Mouse (Mus musculus) lung, postnatal 10 days (tissue): ENCODE results near the gene Gm44503.

ENCODE experiments used
- DNase-seq: peaks from one replicate; pipeline ENCODE4 v3.0.0; 2021

Gene Gm44503

GRCm38 (mm10) chr9:73031421-73031820, 72.8 kb downstream of the Gm44503 start:
- DNase-seq = no peak

GRCm38 (mm10) chr9:73033406-73033805, 74.8 kb downstream of the Gm44503 start:
- no peak for DNase-seq

- DNase-seq = peak; percentile 93
Observed at GRCm38 (mm10) chr9:73039222-73039945, 80.7 kb downstream of the Gm44503 start.

GRCm38 (mm10) chr9:73040080-73040479, 81.4 kb downstream of the Gm44503 start, which contains the start of gene Pigb:
TSS of gene Pigb (minus strand) at chr9:73040378.
- DNase-seq = no peak

GRCm38 (mm10) chr9:73044146-73045079, 85.8 kb downstream of the Gm44503 start, which contains the start of gene Rab27a:
TSS of gene Rab27a (plus strand) at chr9:73044854.
- peak; percentile 93 for DNase-seq

GRCm38 (mm10) chr9:73045204-73045603, 86.6 kb downstream of the Gm44503 start:
- DNase-seq = peak; percentile 26

- DNase-seq = no peak
Observed at GRCm38 (mm10) chr9:73045711-73046110, 87.1 kb downstream of the Gm44503 start.

GRCm38 (mm10) chr9:73047906-73048305, 89.3 kb downstream of the Gm44503 start:
- no peak for DNase-seq

GRCm38 (mm10) chr9:73048927-73049326, 90.3 kb downstream of the Gm44503 start:
- DNase-seq = no peak

- no peak for DNase-seq
Observed at GRCm38 (mm10) chr9:73049833-73050232, 91.2 kb downstream of the Gm44503 start.

GRCm38 (mm10) chr9:73050606-73051005, 92.0 kb downstream of the Gm44503 start:
- no peak for DNase-seq

GRCm38 (mm10) chr9:73055441-73055911, 96.8 kb downstream of the Gm44503 start:
- DNase-seq = no peak

- DNase-seq = no peak
Observed at GRCm38 (mm10) chr9:73059224-73059623, 100.6 kb downstream of the Gm44503 start.

GRCm38 (mm10) chr9:73063621-73064290, 105.1 kb downstream of the Gm44503 start:
- DNase-seq = no peak
